Mouse (Mus musculus): ENCODE measurements around the gene Ucn3.
A peak's percentile ranks its signal among the peaks of the same experiment; 100 is the strongest.
"Not testable (repeated sequence)": the region's sequence is repeated elsewhere in the genome, so short reads cannot be mapped to it uniquely, and the experiment has no call there.

Ucn3 gene

GRCm38 (mm10) chr13:3945249-3945648, at the start of gene Ucn3:
Gene Ucn3, minus strand, starts transcription at chr13:3945349.
- DNase-seq, result no peak

GRCm38 (mm10) chr13:3992081-3992480, 46.9 kb upstream of the Ucn3 start:
- DNase-seq, result no peak

DNA sequence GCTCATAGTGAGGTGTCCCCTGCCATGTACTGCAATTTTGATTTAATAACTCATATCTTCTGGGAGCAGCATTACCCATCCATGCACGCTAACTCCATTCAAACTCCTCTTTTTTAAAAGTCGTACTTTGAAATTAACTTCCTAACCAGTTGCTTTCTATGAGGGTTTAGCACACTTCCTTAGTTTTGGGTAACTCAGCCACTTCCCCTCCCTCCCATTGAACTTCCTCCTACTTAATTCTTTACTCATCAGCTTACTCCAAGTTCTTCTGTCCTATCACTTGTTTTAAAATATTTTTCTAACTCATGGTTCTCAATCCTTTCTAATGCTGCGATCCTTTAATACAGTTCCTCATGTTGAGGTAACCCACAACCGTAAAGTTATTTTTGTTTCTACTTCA, 23.7 kb upstream of the Ucn3 start:
- no peak for DNase-seq

DNA sequence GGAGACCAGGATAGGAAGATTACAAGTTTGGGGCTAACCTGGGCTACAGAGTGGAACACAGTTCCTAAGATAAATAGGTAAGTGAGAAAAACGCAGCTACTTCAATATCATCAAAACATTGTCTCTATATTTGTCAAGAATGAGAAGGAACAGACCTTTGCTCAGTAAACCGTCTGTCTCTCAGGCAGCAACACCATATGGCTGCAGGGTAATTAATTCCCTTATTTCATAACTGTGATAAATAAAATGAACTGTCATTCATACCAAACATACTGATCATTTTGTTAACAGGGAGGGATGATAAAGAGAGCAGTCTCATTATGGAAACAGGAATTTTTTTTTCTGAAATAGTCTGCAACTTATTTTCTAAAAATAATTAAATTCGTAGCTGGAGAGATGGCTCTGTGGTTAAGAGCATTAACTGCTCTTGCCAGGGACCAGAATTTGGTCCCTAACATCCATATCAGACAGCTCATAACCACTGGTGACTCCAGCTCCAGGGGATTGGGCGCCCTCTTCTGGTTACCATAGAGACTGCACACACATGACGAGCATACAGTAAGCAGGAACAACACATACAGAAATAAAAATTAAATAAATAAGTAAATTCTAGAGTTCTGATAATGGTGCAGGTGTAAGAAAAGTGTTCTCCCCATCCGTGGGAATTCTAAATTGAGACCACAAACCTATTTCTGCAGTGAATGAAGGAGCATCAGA, 6.2 kb upstream of the Ucn3 start:
- no peak for DNase-seq

DNA sequence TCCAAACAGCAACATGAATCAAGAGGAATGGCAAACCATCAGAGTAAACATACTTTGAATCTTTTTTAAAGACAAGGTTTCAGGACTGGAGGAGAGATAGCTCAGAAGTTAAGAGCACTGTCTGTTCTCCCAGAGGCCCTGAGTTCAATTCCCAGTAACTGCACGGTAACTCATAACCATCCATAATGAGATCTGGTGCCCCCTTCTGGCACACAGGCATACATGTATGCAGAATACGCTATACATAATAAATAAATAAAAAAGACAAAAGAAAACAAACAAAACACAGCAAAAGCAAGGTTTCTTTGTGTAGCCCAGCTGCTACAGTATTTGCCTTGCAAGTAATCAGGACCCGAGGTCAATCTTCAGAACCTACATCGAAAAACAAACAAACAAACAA, 4.3 kb upstream of the Ucn3 start:
- DNase-seq, result no peak

DNA sequence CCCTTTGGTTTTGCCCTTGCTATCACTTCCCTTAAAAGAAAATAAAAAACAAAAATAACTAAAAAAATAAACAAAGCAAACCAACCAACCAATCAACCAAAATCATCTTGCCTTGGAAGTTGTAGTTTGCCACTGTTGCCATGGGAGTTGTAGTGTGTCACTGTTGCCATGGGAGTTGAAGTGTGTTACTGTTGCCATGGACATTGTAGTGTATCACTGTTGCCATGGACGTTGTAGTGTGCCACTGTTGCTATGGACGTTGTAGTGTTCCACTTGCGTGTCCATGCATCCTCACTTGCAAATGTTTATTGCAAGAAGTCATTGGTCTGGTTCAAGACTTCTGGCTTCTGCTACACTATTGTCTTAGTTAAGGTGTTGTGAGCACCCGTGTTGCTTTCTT, 2.1 kb upstream of the Ucn3 start:
- DNase-seq, result no peak

DNA sequence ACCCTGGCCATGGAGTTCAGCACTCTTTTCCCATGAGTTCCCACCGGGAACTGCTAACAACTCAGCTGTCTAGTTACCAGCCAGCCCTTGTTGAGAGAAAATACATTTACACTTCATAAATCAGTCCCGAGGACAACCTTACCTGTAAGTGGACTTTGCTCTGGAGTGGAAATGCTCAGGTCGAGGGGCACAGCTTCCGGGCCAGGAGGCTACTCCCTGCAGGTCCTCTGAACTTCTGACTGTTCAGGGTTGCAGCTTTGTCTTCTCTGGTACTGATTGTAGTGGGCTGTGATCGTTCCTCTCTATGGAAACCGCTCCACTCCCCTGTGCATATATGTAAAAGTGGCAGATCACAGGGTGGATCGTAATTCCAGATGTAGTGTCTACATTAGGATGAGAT, 450 bp downstream of the Ucn3 start:
- DNase-seq, result no peak

- no peak for DNase-seq
Measured at GRCm38 (mm10) chr13:3926046-3926445, 19.1 kb downstream of the Ucn3 start.

DNA sequence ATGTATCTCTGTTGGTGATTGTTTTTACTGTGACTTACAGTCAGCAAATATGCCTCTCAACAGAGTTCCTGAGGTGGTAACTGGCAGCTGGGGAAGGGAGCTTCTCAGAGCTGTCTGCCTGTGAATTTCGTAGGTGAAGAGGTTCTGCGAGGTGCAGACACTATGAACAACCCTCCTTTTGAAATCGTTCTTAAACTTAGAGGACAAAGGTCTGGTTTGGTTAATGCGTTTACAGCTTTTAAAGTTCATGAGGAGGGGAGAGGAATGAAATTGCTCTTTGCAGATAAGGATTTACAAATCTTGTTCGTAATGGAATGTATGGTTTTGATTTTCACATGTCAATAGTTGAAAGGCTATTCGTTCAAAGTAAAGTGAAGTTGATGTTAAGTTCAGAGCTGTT, 19.5 kb downstream of the Ucn3 start:
- no peak for DNase-seq

DNA sequence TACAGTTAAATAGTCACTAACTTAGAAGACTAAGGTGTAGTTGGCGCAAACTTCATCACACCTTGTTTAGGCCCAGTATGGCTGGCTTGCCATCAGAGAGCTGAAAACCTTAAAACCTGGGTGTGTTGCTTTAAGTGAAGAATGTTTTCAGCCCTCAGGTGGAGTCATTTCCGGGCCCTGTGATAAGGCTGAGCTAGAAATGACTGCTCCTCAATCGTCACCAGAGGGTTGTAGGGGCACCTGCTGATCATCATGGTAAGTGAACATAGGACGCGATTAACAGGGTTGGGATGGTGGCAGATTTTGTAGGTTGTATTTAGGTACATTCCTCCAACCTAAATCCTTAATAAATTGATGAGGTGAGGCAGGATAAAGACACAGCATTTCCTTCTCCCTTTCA, 20.7 kb downstream of the Ucn3 start:
- DNase-seq, result no peak

GRCm38 (mm10) chr13:3917571-3918311, 27.4 kb downstream of the Ucn3 start, which contains the start of the genes Net1 and Tubal3:
Gene Net1, minus strand, starts transcription at chr13:3918220.
Gene Tubal3, plus strand, starts transcription at chr13:3918274.
- peak; percentile 88 to 92 for DNase-seq

GRCm38 (mm10) chr13:3913504-3913903, 31.6 kb downstream of the Ucn3 start:
- no peak for DNase-seq

GRCm38 (mm10) chr13:3910356-3910755, 34.8 kb downstream of the Ucn3 start:
- no peak for DNase-seq

- no peak for DNase-seq
Measured at GRCm38 (mm10) chr13:3908262-3908661, 36.9 kb downstream of the Ucn3 start.

- DNase-seq, result no peak
Measured at GRCm38 (mm10) chr13:3907151-3907696, 37.9 kb downstream of the Ucn3 start.

- DNase-seq, result no peak
Measured at GRCm38 (mm10) chr13:3899301-3899700, 45.8 kb downstream of the Ucn3 start.

- not testable (repeated sequence) for DNase-seq
Measured at GRCm38 (mm10) chr13:3898202-3898601, 46.9 kb downstream of the Ucn3 start.

DNA sequence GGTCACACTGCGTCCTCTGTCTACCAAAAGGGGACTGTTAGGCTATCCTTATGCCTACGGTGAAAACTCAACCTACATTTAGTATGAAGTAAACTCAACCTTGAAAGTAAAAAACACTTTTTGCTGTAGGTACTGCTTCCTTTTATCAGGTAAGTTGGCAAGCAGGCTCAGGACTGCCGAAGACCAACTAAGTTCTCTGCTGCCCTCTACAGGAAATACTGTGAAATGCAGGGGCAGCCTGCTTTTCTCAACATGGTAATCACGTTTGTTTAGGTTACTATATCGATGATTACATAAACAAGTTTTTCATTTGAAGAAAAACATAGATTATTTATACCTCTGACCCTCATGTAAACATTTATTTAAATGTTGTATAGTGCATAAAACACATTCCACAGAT, 48.2 kb downstream of the Ucn3 start:
- peak; percentile 49 to 62 for DNase-seq

DNA sequence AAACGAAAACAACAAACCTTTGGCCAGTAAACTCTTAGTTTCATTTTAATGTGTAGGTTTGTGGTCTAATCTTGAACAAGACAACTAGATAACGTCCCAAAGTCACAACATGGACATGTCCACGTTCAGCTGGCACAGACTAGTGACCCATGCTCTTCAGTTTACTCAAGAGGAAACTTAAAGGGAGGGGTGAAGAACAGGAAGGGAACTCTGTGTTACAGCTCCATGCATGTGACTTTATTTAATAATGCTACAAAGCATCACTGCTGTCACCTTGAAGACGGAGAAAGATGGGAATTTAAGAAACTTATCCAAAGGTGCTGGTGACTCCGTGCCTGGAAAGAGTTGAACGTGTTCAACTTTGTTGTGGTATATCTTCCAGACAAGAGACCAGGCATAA, 49.1 kb downstream of the Ucn3 start:
- no peak for DNase-seq

GRCm38 (mm10) chr13:3895397-3895980, 49.7 kb downstream of the Ucn3 start:
- DNase-seq, result no peak

- DNase-seq, result no peak
Measured at GRCm38 (mm10) chr13:3894549-3894948, 50.6 kb downstream of the Ucn3 start.

- peak; percentile 93 to 94 for DNase-seq
Measured at GRCm38 (mm10) chr13:3893126-3893734, 51.9 kb downstream of the Ucn3 start.

GRCm38 (mm10) chr13:3892601-3893000, 52.5 kb downstream of the Ucn3 start:
- no peak for DNase-seq
